Mouse (Mus musculus): Measurements from ENCODE around the gene Glra3. TPM values are rescaled to one million over a fixed set of nuclear protein-coding genes. Genes with fewer than 3 reads are reported as not detected.

Gene Glra3
- 1 to 10 TPM; 7.6 to 9.4 TPM for total RNA-seq (2021)
- long read RNA-seq, experiment 1, partial matches to known transcripts, result 0 of 2 reads
- long read RNA-seq, experiment 1, other reads (novel, unspliced or antisense), result 2 of 2 reads
- long read RNA-seq, experiment 2, full-length matches to known transcripts, result 3 of 4 reads
- long read RNA-seq, experiment 2, partial matches to known transcripts, result 0 of 4 reads
- long read RNA-seq, experiment 2, other reads (novel, unspliced or antisense), result 1 of 4 reads

- no peak within 1 kb of the TSS for H3K27ac ChIP-seq
- intact Hi-C loops (cut with DNase I), result no loop called here
- peak within 1 kb of the TSS; percentile 51 for H3K4me3 ChIP-seq
- DNase-seq (ENCODE audit: extremely low spot score in 1 of 2, low spot score in 2 of 2), result peak; percentile 63 to 67
- TF ChIP-seq CTCF (IDR thresholded peaks at IDR 0.05), result no peak
These were observed at the start of gene Glra3 for GRCm38 (mm10) chr8:55939870-55940525. Glra3 (plus strand) TSS chr8:55940460.

DNA sequence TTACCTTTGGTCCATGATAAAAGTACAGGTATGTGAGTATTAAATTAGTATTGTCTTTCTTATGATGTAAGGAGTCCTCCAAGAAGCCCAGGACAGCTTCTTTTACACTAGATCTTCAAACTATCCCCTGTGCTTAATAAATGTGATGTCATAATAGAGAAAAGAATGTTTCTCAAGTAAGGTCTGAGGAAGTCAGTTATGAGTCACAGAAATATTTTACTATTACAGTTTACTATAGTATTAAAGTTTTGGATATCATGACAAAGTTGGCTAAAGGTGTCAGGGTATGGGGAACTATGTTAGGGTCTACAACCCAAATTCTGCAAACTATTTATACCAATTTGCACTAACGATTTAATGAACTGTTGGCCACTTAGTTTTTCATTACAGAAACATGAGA is 33.4 kb upstream of the Glra3 start, which contains the start of gene Adam29:
Adam29 (minus strand) TSS at position 101 of the 400 bp plus-strand sequence.
- no peak within 1 kb of the TSS for H3K27ac ChIP-seq
- TF ChIP-seq CTCF (IDR thresholded peaks at IDR 0.05), result no peak
- no peak within 1 kb of the TSS for H3K4me3 ChIP-seq
- intact Hi-C loops (cut with DNase I), result no loop called here
- no peak for DNase-seq (ENCODE audit: extremely low spot score in 1 of 2, low spot score in 2 of 2)

DNA sequence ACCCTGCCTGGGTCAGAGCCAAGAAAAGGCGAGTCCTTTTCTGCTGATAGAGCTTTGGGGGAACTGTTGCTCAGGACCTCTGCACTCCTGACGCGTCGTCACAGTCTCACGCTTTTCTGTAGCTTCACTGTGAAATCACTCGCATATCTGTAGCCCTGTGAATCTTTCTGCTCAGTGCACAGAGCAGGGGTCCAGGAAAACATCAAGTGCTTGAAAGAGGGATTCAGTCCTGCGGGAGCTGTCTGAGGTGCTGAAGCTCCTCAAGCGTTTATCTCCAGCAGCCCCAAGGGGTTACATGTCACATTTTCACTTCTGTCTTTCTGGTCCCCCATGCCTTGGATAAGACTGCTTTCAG is 243 bp downstream of the Glra3 start:
- Histone ChIP-seq H3K27ac (no peak overlapping the region), H3K4me3 (peak overlapping the region; percentile 51)
- no peak for DNase-seq (ENCODE audit: extremely low spot score in 1 of 2, low spot score in 2 of 2)
- intact Hi-C loops (cut with DNase I), result no loop called here
- TF ChIP-seq CTCF (IDR thresholded peaks at IDR 0.05), result no peak

- intact Hi-C loops (cut with DNase I), result no loop called here
- no peak overlapping the region for H3K27ac ChIP-seq
- H3K4me3 ChIP-seq, result no peak overlapping the region
- no peak for DNase-seq (ENCODE audit: extremely low spot score in 1 of 2, low spot score in 2 of 2)
- TF ChIP-seq CTCF (IDR thresholded peaks at IDR 0.05), result no peak
These were observed 24.6 kb downstream of the Glra3 start for GRCm38 (mm10) chr8:55964759-55965320.

GRCm38 (mm10) chr8:55997859-55998258 is 57.6 kb downstream of the Glra3 start:
- Histone ChIP-seq H3K27ac (no peak overlapping the region), H3K4me3 (no peak overlapping the region)
- no peak for TF ChIP-seq CTCF (IDR thresholded peaks at IDR 0.05)
- intact Hi-C loops (cut with DNase I), result loop anchor here (10.0 kb wide), 1 partner anchor 347 kb away; no protein-coding TSS in a partner anchor
- peak in 1 of 2 experiments; percentile 10 for DNase-seq (ENCODE audit: extremely low spot score in 1 of 2, low spot score in 2 of 2)

- Histone ChIP-seq H3K4me3 (no peak overlapping the region), H3K27ac (no peak overlapping the region)
- intact Hi-C loops (cut with DNase I), result no loop called here
- TF ChIP-seq CTCF (IDR thresholded peaks at IDR 0.05), result no peak
- DNase-seq (ENCODE audit: extremely low spot score in 1 of 2, low spot score in 2 of 2), result no peak
These were observed 114.1 kb downstream of the Glra3 start for GRCm38 (mm10) chr8:56054324-56054723.

DNA sequence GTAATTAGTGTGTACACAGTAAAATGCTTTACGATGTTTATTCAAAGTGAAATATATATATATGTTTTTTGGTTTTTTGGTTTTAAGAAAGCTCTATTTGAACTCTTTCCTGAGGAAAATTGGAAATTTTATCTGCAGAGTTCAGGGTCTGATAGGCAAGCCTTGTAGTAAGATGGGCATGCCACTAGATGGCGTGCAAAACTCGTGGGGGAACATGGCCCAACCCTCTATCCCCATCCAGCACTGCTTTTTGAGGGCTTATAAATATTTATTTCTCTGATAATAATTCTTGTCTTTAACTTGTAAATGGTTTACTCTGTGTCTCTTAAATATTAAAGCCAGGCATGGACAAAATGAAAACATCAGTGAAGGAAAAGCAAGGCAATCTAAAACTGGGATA is 122.8 kb downstream of the Glra3 start:
- no peak overlapping the region for H3K4me3 ChIP-seq
- DNase-seq (ENCODE audit: extremely low spot score in 1 of 2, low spot score in 2 of 2), result peak; percentile 15 to 52
- intact Hi-C loops (cut with DNase I), result loop anchor here (1.0 kb wide), 1 partner anchor 423 kb away; no protein-coding TSS in a partner anchor
- TF ChIP-seq CTCF (IDR thresholded peaks at IDR 0.05), result peak; percentile 82
- H3K27ac ChIP-seq, result no peak overlapping the region

GRCm38 (mm10) chr8:56070486-56071254 is 130.4 kb downstream of the Glra3 start:
- no peak overlapping the region for H3K4me3 ChIP-seq
- H3K27ac ChIP-seq, result no peak overlapping the region
- no peak for DNase-seq (ENCODE audit: extremely low spot score in 1 of 2, low spot score in 2 of 2)
- TF ChIP-seq CTCF (IDR thresholded peaks at IDR 0.05), result no peak
- intact Hi-C loops (cut with DNase I), result no loop called here

DNA sequence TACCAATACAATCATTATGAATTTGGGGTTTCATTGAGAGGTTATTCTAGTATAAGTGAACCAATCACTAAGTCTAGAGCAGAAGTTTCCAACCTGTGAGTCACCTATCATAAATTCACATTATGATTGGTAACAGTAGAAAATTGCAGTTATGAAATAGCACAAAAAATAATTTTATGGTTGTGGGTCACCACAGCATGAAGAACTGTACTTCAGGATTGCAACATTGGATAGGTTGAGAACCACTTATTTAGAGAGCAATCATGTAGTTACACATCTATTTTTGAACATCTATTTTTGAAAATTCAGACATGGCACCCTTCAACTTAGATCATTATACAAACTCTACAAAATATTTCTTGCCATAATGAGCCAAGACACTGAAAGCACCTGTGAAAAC is 143.4 kb downstream of the Glra3 start:
- H3K4me3 ChIP-seq, result no peak overlapping the region
- intact Hi-C loops (cut with DNase I), result no loop called here
- TF ChIP-seq CTCF (IDR thresholded peaks at IDR 0.05), result no peak
- no peak overlapping the region for H3K27ac ChIP-seq
- no peak for DNase-seq (ENCODE audit: extremely low spot score in 1 of 2, low spot score in 2 of 2)

DNA sequence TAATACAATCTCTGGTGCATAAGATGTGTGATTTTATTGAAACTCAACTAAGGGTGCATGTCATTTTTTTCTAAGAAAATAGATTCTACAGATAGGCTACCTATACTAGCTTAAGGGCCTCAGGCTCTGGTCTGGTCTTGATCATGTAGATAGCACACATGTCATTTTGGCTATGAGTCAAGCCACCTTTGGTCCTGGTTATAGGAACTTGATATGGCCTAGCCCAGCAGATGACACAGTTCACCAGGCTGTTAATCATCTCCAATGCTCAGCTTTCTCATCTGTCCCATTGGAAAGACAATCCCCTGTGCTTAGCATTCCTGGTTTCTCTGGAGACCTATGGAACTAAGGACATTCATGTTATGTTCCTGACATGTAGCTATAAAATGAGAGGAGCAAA is 154.1 kb downstream of the Glra3 start:
- H3K4me3 ChIP-seq, result no peak overlapping the region
- TF ChIP-seq CTCF (IDR thresholded peaks at IDR 0.05), result no peak
- intact Hi-C loops (cut with DNase I), result no loop called here

DNA sequence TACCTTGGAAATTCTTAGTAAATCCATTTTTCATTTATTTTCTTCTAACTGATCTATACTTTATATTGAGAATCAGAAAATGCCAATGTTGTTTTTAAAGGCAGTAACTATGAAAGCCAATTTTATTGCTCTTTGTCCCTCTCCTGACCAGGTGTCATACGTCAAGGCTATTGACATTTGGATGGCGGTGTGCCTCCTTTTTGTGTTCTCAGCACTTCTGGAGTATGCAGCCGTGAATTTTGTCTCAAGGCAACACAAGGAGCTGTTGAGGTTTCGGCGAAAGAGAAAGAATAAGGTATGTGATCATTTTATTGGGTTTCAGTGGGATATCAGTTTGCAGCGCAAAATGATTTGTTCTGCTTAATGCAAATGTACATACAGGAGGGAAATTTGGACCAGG is 170.0 kb downstream of the Glra3 start:
- no peak overlapping the region for H3K4me3 ChIP-seq
- intact Hi-C loops (cut with DNase I), result no loop called here

More for the DNA sequence above, 154.1 kb downstream of the Glra3 start:
- H3K27ac ChIP-seq, result no peak overlapping the region
- DNase-seq (ENCODE audit: extremely low spot score in 1 of 2, low spot score in 2 of 2), result no peak

GRCm38 (mm10) chr8:56129357-56129756 is 189.1 kb downstream of the Glra3 start:
- TF ChIP-seq CTCF (IDR thresholded peaks at IDR 0.05), result no peak
- no peak for DNase-seq (ENCODE audit: extremely low spot score in 1 of 2, low spot score in 2 of 2)
- H3K4me3 ChIP-seq, result no peak overlapping the region
- intact Hi-C loops (cut with DNase I), result no loop called here
- no peak overlapping the region for H3K27ac ChIP-seq

More for the DNA sequence above, 170.0 kb downstream of the Glra3 start:
- no peak for DNase-seq (ENCODE audit: extremely low spot score in 1 of 2, low spot score in 2 of 2)
- no peak for TF ChIP-seq CTCF (IDR thresholded peaks at IDR 0.05)
- H3K27ac ChIP-seq, result no peak overlapping the region
